Mouse (Mus musculus) CH12.LX (cell line): ENCODE results near the gene Mbd3l1.

Experiments used
- MAZ ChIP-seq: IDR thresholded peaks from 2 replicates; pipeline ENCODE4 v1.6.1; 2012; ENCODE audit warnings: low read depth, mild to moderate bottlenecking, inconsistent platforms, low read length, improper control_type of control experiment, moderate library complexity
- TCF12 ChIP-seq: IDR thresholded peaks from 2 replicates; pipeline ENCODE4 v1.6.1; 2014; ENCODE audit warnings: low read depth, mild to moderate bottlenecking, inconsistent platforms, low read length, improper control_type of control experiment

- TF ChIP-seq MAZ = no peak
- TF ChIP-seq TCF12 = no peak
Observed at GRCm38 (mm10) chr9:18508098-18508497, 29.9 kb downstream of the Mbd3l1 start.
